Mouse (Mus musculus): Measurements from ENCODE around the gene Tdg.

The Tdg gene

DNA sequence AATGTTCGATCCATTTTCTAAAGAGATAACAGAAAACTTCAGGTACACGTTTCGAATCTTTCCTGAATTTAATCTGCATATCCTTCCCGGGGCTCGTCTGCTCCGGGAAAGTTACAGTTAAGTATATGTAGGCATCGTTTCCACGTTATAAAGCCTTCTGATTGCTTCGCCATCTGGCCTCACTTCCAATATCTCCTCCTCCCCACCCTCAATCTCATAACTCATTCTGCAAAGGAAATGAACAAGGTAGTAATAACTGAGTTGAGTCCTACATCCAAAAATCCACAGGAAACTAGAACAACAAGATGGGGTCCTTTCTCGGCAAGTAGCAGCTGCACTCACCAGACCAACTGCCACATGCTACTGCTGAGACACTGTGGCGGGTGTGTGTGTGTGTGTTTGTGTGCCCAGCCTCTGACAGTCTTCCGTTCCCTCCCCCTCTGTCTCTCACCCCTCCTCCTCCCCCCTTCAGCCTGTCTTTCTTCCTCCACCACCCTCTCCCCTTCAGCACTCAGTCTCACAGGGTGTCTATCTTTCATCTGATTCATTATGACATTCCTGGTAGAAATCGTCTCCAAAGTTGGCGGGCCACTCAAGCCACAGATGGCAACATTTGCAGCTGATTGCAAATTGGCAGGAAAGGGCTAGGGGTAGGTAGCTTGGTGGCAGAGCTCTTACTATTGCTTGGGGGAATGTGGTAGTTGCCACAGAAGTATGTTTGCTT is 32.8 kb downstream of the Tdg start:
- in situ Hi-C loops (cut with MboI, MseI), result no loop called here

DNA sequence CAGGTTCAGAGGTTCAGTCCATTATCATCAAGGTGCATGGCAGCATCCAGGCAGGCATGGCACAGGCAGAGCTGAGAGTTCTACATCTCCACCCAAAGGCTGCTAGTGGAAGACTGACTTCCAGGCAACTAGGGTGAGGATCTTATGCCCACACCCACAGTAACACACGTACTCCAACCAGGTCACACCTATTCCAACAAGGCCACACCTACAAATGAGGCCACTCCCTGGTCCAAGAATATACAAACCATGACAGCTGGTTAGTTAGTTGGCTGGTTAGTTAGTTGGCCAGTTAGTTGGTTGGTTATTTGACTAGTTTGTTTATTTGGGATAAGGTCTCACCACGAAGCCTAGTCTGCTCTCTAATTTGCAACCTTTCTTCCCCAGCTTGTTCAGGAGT is 33.7 kb downstream of the Tdg start:
- in situ Hi-C loops (cut with MboI, MseI), result no loop called here

DNA sequence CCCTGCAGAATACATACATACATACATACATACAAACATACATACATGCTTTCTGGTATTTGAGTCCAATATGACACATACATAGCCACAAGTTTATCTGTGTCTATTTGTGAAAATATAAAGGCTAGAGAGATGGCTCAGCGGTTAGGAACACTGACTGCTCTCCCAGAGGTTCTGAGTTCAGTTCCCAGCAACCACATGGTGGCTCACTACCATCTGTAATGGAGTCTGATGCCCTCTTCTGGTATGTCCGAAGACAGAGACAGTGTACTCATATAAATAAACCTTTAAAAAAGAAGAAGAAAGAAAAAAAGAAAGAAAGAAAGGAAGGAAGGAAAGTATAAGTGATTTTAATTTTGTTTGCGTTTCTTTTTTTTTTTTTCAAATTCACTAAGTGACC is 36.3 kb downstream of the Tdg start:
- in situ Hi-C loops (cut with MboI, MseI), result no loop called here

DNA sequence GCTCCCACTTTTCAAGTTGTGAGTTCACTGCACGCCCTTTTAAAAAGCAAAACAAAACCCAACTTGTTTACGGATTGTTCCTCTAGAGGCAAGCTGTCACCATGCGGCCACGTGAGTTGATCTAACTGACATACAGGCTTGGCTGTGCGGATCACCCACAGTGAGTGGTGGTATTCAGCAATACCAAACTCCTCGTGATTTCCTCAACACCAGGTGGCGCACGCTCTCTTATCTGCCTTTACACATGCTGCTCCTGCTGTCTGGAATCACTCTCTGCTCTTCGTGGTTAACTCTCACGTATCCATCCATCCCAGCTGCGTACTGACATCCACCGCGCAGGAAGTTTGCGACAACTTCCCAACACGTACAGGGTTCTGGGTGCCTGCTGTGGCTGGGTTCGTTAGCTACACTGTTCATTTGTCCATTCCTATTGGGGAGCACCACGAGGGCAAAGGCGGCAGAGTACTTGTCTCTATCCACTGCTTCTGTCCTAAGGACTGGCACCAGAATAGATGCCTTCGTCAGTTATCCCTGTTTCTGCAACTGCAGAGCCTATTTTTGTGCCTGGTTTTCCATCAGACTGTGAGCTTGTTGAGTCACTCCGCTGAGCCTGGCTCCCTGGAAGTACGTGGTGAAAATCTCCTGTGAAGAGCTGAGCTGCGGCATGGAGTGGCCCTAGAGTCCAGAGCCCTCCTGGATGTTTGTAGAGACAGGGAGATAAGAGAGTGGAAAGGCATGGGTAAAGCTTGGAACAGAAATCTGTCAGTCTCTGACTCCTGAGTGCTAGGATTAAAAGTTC is 37.0 kb downstream of the Tdg start:
- in situ Hi-C loops (cut with MboI, MseI), result no loop called here

DNA sequence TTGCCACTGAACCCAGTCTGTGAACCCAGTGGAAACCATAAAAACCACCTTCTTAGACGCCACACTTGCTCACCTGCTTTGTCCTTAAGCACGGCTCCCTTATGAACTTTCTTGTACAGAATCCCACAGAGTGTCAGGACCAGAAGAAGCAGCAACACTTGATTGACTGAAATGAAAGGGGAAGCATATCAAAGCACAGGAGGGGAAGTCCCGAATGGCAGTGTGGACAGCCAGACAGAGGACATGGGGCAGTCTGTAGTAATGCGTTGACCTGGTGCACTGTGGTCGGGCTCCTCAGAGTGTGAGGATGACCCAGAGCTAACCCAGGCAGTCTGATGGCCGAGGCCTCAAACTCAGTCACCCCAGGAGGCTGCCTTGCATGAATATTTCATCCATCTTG is 40.6 kb downstream of the Tdg start:
- in situ Hi-C loops (cut with MboI, MseI), result no loop called here

DNA sequence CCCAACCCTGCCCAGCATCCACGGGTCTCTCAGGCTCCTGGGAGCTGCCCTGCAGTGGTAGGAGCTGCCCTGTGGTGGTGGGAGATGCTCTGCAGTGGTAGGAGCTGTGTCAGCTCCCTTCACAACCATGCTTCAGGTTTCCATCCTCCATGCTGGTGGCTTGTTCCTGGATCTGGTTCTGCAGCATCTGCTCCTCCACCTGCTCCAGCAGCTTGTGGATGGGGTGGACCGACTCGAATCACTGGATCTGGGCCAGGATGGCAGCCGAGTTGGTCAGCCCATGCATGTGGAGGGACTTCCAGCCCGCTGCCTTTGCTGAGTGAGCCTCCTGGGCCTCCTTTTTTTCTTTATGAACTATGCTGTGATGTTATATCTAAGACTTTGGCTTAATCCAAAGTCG is 47.3 kb downstream of the Tdg start:
- in situ Hi-C loops (cut with MboI, MseI), result no loop called here

DNA sequence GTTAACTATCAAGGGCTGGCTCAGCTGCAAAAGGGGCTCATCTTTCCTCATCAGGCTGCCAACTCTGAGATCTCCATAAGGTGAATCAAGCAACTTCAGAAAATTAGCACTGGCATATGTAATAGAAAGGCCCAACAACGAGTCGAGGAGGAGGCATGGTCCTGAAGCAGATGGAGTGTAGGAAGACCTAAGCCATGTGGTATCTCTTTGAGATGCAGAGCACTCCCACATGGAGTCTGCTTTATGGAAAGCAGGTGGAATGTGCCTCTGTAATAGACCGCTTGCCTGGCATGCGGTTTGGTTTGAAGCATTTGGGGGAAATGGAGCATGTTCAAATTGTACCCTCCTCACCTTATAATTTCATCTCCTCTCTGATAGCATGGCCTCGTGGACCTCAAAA is 51.1 kb downstream of the Tdg start:
- in situ Hi-C loops (cut with MboI, MseI), result no loop called here

DNA sequence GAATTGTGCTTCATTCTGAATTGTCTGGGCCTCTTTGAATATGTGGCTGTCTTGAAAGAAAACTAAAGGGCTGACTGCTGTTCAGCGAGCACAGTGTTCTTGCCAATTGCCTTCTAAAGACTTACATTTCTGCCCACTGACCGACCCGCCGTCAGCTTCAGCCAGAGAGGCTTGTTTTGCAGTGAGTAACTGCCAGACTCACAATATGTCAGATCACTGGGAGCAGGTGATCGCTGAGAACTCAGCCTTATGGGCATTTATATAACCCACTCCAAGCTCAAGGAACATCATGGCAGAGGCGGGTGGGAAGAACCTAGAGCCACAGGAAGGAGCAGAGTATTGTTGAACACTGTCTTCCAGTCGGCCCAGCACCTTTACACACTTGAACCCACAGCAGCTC is 52.0 kb downstream of the Tdg start:
- in situ Hi-C loops (cut with MboI, MseI), result no loop called here

DNA sequence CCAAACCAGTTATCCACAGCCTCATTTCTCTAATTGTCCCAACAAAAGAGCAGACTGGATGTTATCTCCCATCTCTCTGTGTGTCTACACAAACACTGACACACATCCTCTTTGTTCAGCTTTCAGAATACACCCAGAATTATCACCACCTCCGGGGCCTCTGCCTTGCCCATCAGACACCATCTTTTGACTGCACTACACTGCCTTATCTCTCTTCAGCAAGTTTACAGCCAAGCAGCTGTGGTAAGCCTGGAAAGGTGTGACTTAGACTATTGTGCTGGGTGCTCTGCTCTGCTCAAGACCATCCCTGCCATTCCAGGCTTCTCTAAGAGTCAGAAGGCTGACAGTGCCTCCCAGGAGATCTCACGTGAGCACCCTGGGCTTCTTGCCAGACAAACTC is 55.8 kb downstream of the Tdg start:
- in situ Hi-C loops (cut with MboI, MseI), result no loop called here

DNA sequence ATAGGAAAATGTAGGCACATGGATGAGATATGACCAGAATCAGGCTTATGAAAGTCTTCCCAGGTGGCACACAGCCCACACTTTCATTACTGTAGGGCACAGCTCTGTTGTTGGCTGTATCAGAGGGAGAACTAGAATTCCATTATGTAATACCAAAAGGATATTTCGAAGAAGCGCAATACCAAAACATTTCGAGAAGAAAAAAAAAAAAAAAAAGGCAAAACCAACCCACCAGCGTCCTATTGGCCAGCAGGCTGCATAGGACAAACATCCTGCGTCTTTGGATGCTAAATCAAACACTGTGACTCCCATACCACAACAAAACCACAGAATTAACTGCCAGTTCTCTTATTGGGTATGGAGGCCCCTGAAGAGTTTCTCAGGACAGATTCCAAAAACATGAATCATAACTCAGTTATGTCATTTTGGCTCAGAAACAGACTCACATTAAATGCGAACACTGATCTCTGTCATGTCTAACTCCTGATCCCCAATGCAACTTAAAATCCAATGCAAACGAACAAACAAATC is 60.1 kb downstream of the Tdg start:
- in situ Hi-C loops (cut with MboI, MseI), result no loop called here

DNA sequence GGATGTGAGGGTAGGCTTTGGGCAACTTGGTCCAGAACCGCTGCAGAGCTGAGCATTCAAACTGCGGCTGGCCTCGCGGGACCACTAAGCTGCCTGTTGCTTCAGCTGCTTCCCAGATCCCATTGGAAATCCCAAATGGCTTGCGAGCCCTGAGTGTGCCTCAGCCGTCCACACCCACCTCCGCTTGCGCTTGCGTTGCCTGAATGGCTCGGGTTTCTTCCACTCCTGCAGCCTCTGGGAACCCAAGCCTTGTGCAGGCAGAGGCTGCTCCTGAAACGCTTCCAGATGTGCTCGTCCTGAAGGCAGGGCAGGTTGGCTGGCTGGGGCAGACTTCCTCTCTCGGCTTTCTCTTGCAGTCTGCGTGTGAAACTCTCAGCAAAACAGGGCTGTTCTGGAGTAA is 60.9 kb downstream of the Tdg start, which contains the start of gene Glt8d2:
Glt8d2 (minus strand) TSS at position 157 of the 400 bp plus-strand sequence.
- in situ Hi-C loops (cut with MboI, MseI), result no loop called here

DNA sequence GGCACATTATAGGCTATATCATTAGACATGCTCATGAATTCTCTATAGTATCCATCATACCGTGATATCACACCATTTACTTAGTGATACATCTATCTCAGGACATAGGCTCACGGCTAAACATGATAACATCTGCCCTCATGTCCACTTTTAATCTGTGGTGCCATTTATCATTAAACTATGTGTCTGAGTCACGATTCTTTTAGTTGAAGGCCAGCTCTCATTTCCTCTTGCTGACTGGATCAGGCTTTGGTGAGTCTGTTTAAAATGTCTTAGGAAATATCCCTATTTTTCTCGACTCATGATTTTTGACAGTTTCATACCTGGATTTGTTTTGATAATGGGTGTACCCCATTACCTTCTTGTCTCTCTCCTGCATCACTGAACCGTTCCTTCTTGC is 66.3 kb downstream of the Tdg start, which contains the start of gene Hcfc2:
Hcfc2 (plus strand) TSS at position 205 of the 400 bp plus-strand sequence.
- in situ Hi-C loops (cut with MboI, MseI), result no loop called here

DNA sequence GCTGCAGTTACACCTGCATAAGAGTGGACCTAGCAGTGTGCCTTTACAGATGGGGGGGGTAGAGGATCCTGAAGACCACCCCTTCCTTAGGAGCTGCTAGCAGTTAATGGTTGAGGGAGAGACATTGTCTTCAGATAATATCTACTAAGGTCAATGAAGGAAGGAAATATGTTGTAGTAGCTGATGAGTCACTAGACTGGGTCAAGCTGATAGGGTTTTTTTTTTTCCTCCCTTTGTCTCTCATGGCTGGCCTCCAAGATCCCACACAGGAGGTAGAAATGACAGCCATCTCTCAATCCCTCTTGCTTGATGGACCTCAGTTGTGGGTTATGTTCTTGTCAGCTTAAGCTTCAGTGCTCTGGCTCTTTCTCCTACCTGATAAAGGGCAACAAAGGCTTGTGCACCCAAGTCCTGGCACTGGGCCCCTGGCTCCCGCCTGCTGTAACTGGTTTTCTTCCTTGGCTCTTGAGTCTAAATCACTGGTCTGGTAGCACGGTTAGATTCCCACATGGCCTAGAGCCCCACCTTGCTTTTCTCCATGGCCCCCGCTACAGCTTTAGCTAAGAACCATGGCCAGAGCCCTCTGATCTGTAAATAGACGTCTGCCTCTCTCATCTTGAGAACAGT is 66.9 kb downstream of the Tdg start:
- in situ Hi-C loops (cut with MboI, MseI), result no loop called here

DNA sequence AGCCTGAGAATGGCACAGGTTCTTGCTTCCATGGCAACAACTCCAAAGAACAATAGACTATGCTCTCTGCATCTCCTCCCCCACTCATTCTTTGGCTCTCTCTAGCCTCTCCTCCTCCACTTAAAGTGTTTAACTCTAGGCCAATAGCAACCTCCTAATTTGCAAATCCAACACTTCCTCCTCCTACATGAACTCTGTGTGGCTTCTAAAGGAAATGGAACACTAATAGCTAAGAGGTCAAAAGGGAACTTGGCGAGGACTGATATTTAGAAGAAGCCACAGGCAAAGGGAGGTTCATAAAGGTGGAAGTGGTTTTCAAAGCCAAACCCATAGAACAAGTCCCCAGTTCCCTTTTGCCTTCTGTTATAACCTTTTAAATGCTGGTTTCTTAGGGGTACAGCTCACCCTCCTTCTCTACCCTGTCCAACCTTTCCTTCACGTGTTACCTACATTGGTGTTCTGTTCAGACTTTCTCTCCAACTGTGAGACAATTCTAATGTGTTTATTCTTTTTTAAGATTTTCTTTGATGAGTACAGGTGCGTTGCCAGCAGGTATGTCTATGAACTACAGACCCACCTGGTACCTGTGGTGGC is 67.8 kb downstream of the Tdg start:
- in situ Hi-C loops (cut with MboI, MseI), result no loop called here

DNA sequence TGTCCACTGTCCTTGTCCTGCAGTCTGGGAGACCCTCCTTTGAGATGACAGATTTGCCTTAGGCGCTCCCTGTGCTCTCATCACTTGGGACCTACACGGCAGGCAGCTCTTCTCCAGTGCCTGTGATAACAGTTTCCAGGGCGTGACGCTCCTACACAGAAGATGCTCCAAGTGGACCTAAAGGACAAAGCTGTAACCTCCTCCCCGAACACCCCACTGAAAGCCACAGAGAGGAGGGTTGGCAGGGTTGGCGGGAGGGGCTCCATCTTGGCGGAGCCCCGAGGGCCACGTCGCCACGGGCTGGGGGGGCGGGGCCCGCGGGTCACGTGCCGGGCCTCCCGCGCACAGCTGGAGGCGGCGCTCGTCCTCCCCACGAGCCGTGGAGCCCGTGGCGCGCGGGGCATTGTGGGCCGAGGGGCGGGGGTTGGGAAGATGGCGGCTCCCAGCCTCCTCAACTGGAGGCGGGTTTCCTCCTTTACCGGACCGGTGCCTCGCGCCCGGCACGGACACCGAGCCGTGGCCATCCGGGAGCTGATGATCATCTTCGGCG is 69.2 kb downstream of the Tdg start:
- in situ Hi-C loops (cut with MboI, MseI), result no loop called here

DNA sequence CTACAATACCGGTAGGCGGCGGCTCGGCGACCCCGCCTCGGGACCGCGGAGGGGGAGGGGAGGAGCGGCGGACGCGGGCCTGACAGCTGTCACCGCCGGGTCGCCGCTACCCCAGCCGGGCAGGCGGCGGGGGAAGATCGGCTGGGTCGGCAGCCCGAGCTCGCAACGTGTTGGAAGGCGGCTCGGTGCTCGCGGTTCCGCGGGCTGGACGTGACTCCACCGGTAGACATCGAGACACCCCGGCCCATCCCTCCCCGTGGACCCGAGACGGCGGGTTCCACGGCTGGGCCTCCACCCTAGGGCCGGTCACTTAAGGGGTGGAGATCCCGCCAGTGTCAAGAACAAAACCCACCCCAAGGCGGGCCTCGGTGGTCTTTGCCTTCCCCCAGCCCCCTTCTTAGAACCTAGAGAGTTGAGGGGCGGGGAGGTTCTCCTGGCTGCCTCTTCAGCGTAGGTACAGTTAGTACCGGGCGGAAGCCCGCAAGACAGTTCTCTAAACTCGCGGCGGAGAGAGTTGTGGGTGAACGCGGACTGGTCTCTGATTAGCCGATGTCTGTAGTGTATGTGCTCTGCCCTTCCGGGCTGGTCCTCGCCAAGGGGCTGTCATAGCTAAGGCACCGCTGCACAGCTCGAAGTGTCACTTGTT is 69.8 kb downstream of the Tdg start:
- in situ Hi-C loops (cut with MboI, MseI), result no loop called here
